Mouse (Mus musculus) lung, adult 18-20 months (tissue): ENCODE data around the gene Inka2.
"Not testable (repeated sequence)": the region's sequence is repeated elsewhere in the genome, so short reads cannot be mapped to it uniquely, and the experiment has no call there.

Experiments
- DNase-seq, 2 experiments: peaks; one replicate each; pipeline ENCODE4 v3.0.0; 2022; ENCODE audit warnings: mixed read lengths in 2 of 2

The Inka2 gene

GRCm38 (mm10) chr3:105697148-105697441 is 7.3 kb upstream of the Inka2 start:
- DNase-seq: no peak

DNA sequence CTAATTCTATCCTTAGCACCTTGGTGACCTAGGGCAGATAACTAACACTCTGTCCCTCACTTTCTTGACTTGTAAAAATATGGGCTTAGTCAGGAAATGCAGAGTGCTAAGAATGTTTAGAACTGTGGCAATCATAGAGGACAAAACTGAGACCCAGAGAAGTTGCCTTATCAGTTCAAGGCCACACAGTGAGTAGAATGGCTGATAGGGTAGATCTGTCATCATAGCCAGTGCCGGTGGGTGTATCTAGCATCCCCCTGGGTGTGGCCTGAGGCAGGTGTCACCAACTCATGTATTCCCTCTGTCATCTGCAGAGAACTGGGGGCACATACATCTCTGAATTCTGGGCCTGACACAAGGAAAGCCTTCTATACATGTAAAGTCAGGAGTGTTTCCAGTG is 6.1 kb upstream of the Inka2 start:
- no peak for DNase-seq

GRCm38 (mm10) chr3:105699241-105699933 is 5.0 kb upstream of the Inka2 start:
- DNase-seq: peak; percentile 69 to 77

DNA sequence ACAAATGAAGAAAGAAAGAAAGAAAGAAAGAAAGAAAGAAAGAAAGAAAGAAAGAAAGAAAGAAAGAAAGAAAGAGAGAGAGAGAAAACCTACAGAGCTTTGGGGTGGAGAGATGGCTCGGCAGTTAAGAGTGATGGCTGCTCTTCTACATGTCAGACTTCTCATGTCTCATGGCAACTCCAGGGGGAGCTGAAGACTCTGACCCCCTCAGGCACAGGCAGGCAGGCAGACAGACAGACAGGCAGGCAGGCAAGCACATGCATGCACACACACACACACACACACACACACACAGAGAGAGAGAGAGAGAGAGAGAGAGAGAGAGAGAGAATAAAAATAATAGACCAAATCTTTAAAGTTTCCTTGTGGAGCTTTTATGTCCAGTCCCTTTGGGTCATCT is 3.6 kb upstream of the Inka2 start:
- DNase-seq: not testable (repeated sequence)

GRCm38 (mm10) chr3:105701399-105701798 is 3.0 kb upstream of the Inka2 start:
- DNase-seq: no peak

DNA sequence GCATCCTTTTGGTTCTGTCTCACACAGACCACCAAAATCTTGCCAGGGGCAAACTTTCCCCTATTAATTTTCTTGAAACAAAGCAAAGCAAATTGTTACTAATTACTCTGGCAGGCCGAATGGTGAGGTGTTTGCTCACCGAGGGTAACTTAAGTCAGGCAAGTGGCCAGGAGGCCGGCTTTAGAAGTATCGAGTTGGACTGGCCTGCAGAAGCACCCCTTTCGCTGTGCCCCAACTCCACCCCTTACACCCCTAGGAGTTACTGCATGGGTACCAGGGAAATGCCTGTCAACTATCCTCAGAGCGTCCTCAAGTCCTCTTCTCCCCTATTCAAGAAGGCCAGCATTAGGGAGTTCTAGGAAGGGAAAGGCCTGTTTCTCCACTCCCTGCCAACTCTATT is 828 bp upstream of the Inka2 start:
- no peak for DNase-seq

DNA sequence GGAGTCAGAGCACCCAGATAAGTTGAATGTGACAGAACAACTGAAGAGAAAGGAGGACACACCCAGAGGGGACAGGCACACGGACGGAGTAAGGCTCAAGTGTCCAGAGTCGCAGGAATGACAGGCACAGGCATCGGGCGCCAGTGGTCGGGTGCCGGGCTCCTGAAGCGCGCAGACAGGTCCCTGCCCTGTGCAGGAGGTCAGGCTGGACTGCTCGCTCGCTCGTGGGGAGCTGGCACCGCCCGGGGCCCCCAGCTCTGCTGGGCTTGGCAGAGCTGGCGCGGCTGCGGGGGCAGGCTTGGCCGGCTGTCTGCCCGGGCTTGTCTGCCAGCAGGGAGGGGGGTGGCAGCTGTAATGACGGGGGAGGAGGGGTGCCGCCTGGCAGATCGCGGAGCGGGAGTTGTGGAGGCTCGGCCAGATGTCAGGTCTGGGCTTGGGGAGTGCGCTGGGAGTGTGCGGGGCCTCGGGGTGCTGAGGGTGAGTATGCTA is 706 bp downstream of the Inka2 start:
- peak; percentile 60 to 64 for DNase-seq

DNA sequence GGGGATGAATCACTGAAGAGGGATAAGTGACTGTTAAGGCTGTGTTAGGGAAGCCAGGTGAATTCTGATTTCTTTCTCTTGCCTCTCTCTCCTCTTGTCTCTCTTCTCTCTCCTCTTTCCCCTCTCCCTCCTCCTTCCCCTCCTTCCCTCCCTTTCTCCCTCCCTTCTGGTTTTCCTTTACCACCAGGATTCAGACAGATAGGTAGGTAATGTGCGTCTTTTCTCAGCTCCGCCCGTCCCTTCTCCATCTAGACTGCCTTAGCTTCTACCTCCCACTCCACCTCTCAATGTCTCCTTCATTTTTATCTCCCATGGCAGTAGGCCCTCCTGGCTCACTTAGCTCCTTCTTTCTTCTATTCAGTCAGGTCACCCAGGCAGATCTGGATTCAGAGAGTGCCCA is 1.2 kb downstream of the Inka2 start:
- no peak for DNase-seq

DNA sequence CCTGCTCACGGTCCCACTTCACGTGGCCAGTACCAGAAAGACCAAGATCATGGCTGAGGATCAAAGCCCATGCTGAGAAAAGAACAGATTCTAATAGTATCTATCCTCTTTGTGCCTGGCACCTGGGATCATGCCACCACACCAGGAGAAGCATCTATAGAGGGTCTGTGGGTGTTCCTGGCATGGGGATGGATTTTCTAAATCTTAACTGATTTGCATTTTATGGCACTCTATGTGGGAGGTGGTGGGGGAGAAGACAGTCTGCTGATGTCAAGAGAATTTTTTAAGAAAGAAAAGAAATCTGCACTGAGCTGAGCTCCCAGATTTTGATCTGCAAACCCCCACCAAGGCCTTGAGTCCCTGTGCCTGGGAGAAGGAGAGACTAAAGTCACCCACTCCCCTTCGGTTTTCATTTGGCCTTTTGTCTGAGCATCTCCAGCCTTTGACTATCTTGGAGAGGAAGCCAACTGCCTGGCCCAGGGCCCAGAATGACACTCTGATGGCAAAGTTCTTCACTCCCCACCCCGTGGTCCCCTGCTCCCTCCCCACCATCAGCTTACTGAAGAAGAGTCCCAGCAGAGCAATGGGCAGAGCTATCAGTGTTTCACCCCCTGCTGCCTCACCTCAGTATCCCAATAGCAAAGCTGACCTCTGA is 2.1 kb downstream of the Inka2 start:
- no peak for DNase-seq

GRCm38 (mm10) chr3:105707590-105707989 is 3.2 kb downstream of the Inka2 start:
- no peak for DNase-seq

- no peak for DNase-seq
Measured at GRCm38 (mm10) chr3:105710246-105710645, 5.8 kb downstream of the Inka2 start.

GRCm38 (mm10) chr3:105711741-105712140 is 7.3 kb downstream of the Inka2 start:
- no peak for DNase-seq

DNA sequence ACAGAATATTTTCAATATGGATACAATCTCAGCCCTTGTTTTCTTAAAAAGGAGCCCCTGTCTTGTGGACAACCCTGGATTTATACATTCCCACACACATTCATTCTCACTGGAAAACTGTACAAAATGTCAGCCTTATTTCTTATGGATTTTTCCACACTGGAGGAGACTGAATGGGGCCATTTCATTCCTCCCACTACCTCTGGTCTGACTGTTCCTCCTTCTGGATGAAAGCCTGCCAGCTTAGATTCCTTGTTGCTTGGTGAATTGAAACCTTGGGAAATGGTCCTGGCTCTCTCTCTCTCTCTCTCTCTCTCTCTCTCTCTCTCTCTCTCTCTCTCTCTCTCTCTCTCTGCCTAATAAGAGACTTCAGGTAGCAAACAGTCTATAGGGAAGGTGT is 8.4 kb downstream of the Inka2 start:
- DNase-seq: no peak

DNA sequence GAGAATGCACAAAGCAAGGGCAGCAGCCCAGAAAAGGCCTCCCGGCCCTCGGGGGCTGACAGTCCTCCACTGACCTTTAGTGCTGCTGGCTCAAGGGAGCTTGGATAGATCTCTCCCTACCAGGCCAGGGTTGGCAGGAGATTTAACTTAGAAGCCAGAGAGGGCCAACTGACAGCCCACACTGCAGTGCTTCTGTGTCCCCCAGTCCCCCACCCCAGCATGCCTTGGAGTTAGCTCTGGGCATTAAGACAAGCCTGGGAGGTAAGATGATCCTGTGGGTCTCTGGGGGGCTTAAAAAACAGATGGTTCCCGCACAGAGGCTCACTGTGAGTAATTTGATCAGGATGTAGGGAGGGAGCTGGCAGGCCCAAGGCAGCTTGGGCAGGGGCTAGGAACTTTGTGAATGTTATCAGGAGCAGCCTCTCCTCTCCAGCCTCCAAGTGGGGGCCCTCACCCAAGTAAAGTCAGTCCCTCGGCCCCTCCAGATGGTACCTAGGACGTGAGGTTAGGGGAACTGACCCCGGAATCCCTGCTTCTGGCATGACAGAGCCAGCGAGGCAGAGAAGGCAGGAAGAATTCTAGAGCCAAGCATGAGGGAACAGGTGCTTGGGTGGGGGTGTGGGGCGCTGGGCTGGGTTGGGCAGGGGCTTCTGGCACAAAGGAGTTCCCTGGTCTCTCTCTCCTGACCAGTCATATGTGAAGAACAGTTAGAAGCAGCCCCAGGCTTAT is 9.9 kb downstream of the Inka2 start:
- DNase-seq: no peak

DNA sequence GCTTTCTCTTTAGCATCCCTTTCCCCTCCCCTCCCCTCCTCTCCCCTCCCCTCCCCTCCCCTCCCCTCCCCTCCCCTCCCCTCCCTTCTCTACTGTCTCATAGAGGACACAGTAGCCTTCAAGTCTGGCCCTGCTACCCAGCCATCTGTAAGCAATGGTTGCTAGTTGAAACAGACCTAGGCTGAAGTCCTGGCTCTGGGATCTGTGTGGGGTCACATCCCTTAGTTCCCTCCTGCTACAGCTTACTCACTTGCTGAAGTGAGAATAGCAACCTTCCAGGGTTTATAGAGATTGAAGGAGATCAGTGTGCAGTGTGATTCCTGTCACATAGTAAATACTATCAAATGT is 10.4 kb downstream of the Inka2 start:
- DNase-seq: no peak

- no peak for DNase-seq
Measured at GRCm38 (mm10) chr3:105716353-105717000, 12.1 kb downstream of the Inka2 start.

GRCm38 (mm10) chr3:105717856-105718555 is 13.6 kb downstream of the Inka2 start:
- DNase-seq: no peak

GRCm38 (mm10) chr3:105718746-105719145 is 14.3 kb downstream of the Inka2 start:
- DNase-seq: no peak

- DNase-seq: no peak
Measured at GRCm38 (mm10) chr3:105719979-105720378, 15.6 kb downstream of the Inka2 start.

DNA sequence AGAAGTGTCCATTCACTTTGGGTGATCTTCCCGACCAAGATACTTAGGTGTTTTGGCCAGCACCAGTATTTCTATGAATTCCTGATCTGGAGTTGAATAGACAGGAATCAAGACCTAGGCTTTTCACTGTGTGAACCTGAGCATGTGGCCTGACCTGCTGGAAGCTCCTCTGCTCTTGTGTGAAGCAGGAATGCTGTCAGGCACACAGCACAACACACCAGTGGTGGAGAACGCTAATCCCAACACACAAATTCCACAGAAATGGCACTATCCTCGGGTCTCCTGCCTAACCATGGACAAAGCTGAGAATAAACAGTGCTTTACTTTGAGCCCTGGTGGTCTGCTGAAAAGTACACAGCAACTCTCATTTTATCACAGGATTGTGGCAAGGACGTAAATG is 16.1 kb downstream of the Inka2 start:
- no peak for DNase-seq

DNA sequence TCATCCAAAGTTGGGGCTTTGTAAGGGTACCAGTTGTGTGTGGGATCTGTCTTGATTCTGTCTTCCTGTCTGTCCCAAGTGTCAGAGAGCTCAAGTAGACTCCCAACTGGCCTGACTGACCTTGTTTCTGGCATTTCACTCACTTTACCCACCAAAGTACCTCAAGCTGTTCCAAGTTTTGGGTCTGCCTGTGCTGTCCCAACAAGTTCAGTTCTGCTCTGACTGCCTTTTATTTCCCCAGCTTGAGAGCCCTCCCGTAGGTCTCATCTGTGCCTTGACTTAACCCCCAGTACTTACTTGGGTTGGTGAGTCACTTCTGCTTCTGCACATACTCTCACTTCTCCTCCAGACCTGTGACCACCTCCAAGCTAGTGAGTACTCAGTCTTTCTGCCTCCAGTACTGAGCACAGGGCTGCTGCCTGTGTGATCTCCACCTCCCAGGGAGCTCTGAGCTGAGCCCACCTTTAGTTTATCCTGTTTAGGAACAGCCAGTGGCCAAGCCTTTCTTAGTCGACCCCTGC is 17.3 kb downstream of the Inka2 start:
- DNase-seq: no peak

- DNase-seq: no peak
Measured at GRCm38 (mm10) chr3:105722510-105722909, 18.1 kb downstream of the Inka2 start.

GRCm38 (mm10) chr3:105726037-105726436 is 21.6 kb downstream of the Inka2 start:
- DNase-seq: peak in 1 of 2 experiments; percentile 61
